Mouse (Mus musculus): Measurements from ENCODE around the gene Dazap2. TPM values are rescaled to one million over a fixed set of nuclear protein-coding genes. Genes with fewer than 3 reads are reported as not detected.
"Not testable (repeated sequence)": the region's sequence is repeated elsewhere in the genome, so short reads cannot be mapped to it uniquely, and the experiment has no call there.

Gene Dazap2
- polyA plus RNA-seq, 1 experiment from 2014 or later = 254 TPM

GRCm38 (mm10) chr15:100621671-100622070, 6.5 kb downstream of the Dazap2 start:
- not testable (repeated sequence) for H3K27me3 ChIP-seq (ENCODE audit: control insufficient read depth, insufficient read depth, low read length); H3K4me2 ChIP-seq (ENCODE audit: low read length); H3K4me1 ChIP-seq (ENCODE audit: control insufficient read depth in 2 of 2, insufficient read depth in 2 of 2, low read length in 2 of 2); H3K4me3 ChIP-seq (ENCODE audit: control insufficient read depth in 1 of 2, insufficient read depth in 1 of 2, low read depth in 1 of 2, low read length in 2 of 2); H3K9me3 ChIP-seq (ENCODE audit: control insufficient read depth, low read length); H3K9ac ChIP-seq (ENCODE audit: low read length); H3K27ac ChIP-seq (replicated peaks in 1 of 2; ENCODE audit: control insufficient read depth in 1 of 2, insufficient read depth in 1 of 2, low read depth in 2 of 2, low read length in 2 of 2); ATAC-seq (ENCODE audit: insufficient number of reproducible peaks, insufficient read depth, low FRiP score, low read depth)
- peaks cover 46% of the 10 kb centered on the region for H3K36me3 ChIP-seq (ENCODE audit: control insufficient read depth, insufficient read depth, low read length)
- 42% methylated on average over 9 of the region's 9 CpGs for WGBS

GRCm38 (mm10) chr15:100622164-100622563, 7.0 kb downstream of the Dazap2 start:
- WGBS = 75% methylated on average over 7 of the region's 7 CpGs
- H3K27ac ChIP-seq (replicated peaks in 1 of 2; ENCODE audit: control insufficient read depth in 1 of 2, insufficient read depth in 1 of 2, low read depth in 2 of 2, low read length in 2 of 2) = no peak overlapping the region

GRCm38 (mm10) chr15:100623754-100624153, 8.6 kb downstream of the Dazap2 start:
- Histone ChIP-seq H3K4me3 (ENCODE audit: control insufficient read depth in 1 of 2, insufficient read depth in 1 of 2, low read depth in 1 of 2, low read length in 2 of 2) (no peak overlapping the region), H3K4me1 (ENCODE audit: control insufficient read depth in 2 of 2, insufficient read depth in 2 of 2, low read length in 2 of 2) (peaks cover 9 to 10% of the 10 kb centered on the region in 2 experiments), H3K27ac (replicated peaks in 1 of 2; ENCODE audit: control insufficient read depth in 1 of 2, insufficient read depth in 1 of 2, low read depth in 2 of 2, low read length in 2 of 2) (no peak overlapping the region), H3K4me2 (ENCODE audit: low read length) (no peak overlapping the region), H3K9me3 (ENCODE audit: control insufficient read depth, low read length) (no peaks in the 10 kb centered on the region), H3K27me3 (ENCODE audit: control insufficient read depth, insufficient read depth, low read length) (no peaks in the 10 kb centered on the region), H3K9ac (ENCODE audit: low read length) (no peak overlapping the region), H3K36me3 (ENCODE audit: control insufficient read depth, insufficient read depth, low read length) (peaks cover 28% of the 10 kb centered on the region)
- no peak for ATAC-seq (ENCODE audit: insufficient number of reproducible peaks, insufficient read depth, low FRiP score, low read depth)
- WGBS = 86% methylated on average over 9 of the region's 9 CpGs

More at GRCm38 (mm10) chr15:100622164-100622563, 7.0 kb downstream of the Dazap2 start:
- Histone ChIP-seq H3K9ac (ENCODE audit: low read length) (no peak overlapping the region), H3K9me3 (ENCODE audit: control insufficient read depth, low read length) (no peaks in the 10 kb centered on the region), H3K27me3 (ENCODE audit: control insufficient read depth, insufficient read depth, low read length) (no peaks in the 10 kb centered on the region), H3K4me2 (ENCODE audit: low read length) (no peak overlapping the region), H3K4me1 (ENCODE audit: control insufficient read depth in 2 of 2, insufficient read depth in 2 of 2, low read length in 2 of 2) (peaks cover 0 to 2% of the 10 kb centered on the region in 2 experiments; a peak in 2 of 4 replicates), H3K36me3 (ENCODE audit: control insufficient read depth, insufficient read depth, low read length) (peaks cover 44% of the 10 kb centered on the region), H3K4me3 (ENCODE audit: control insufficient read depth in 1 of 2, insufficient read depth in 1 of 2, low read depth in 1 of 2, low read length in 2 of 2) (no peak overlapping the region)
- peak; percentile 31; the same call in 1 of the 2 replicates for ATAC-seq (ENCODE audit: insufficient number of reproducible peaks, insufficient read depth, low FRiP score, low read depth)

- Histone ChIP-seq H3K36me3 (ENCODE audit: control insufficient read depth, insufficient read depth, low read length) (peaks cover 21% of the 10 kb centered on the region), H3K9ac (ENCODE audit: low read length) (no peak overlapping the region), H3K27ac (replicated peaks in 1 of 2; ENCODE audit: control insufficient read depth in 1 of 2, insufficient read depth in 1 of 2, low read depth in 2 of 2, low read length in 2 of 2) (no peak overlapping the region), H3K9me3 (ENCODE audit: control insufficient read depth, low read length) (no peaks in the 10 kb centered on the region), H3K4me1 (ENCODE audit: control insufficient read depth in 2 of 2, insufficient read depth in 2 of 2, low read length in 2 of 2) (peaks cover 9 to 10% of the 10 kb centered on the region in 2 experiments), H3K4me3 (ENCODE audit: control insufficient read depth in 1 of 2, insufficient read depth in 1 of 2, low read depth in 1 of 2, low read length in 2 of 2) (no peak overlapping the region), H3K27me3 (ENCODE audit: control insufficient read depth, insufficient read depth, low read length) (no peaks in the 10 kb centered on the region), H3K4me2 (ENCODE audit: low read length) (no peak overlapping the region)
- WGBS = 78% methylated on average over 3 of the region's 3 CpGs
- ATAC-seq (ENCODE audit: insufficient number of reproducible peaks, insufficient read depth, low FRiP score, low read depth) = no peak
Observed at GRCm38 (mm10) chr15:100624435-100624834, 9.3 kb downstream of the Dazap2 start.

- ATAC-seq (ENCODE audit: insufficient number of reproducible peaks, insufficient read depth, low FRiP score, low read depth) = no peak
- Histone ChIP-seq H3K4me1 (ENCODE audit: control insufficient read depth in 2 of 2, insufficient read depth in 2 of 2, low read length in 2 of 2) (peaks cover 7 to 10% of the 10 kb centered on the region in 2 experiments; a peak in 3 of 4 replicates), H3K9me3 (ENCODE audit: control insufficient read depth, low read length) (no peaks in the 10 kb centered on the region), H3K4me2 (ENCODE audit: low read length) (no peak overlapping the region), H3K9ac (ENCODE audit: low read length) (no peak overlapping the region), H3K27ac (replicated peaks in 1 of 2; ENCODE audit: control insufficient read depth in 1 of 2, insufficient read depth in 1 of 2, low read depth in 2 of 2, low read length in 2 of 2) (peak overlapping the region; percentile 14 to 27; a peak in 2 of 4 replicates), H3K4me3 (ENCODE audit: control insufficient read depth in 1 of 2, insufficient read depth in 1 of 2, low read depth in 1 of 2, low read length in 2 of 2) (no peak overlapping the region), H3K27me3 (ENCODE audit: control insufficient read depth, insufficient read depth, low read length) (no peaks in the 10 kb centered on the region), H3K36me3 (ENCODE audit: control insufficient read depth, insufficient read depth, low read length) (no peaks in the 10 kb centered on the region)
- 24% methylated on average over 10 of the region's 10 CpGs for WGBS
Observed at GRCm38 (mm10) chr15:100627287-100627686, 12.1 kb downstream of the Dazap2 start.

GRCm38 (mm10) chr15:100627774-100628370, 12.7 kb downstream of the Dazap2 start:
- peak overlapping the region; percentile 14 to 27; a peak in 2 of 4 replicates for H3K27ac ChIP-seq (replicated peaks in 1 of 2; ENCODE audit: control insufficient read depth in 1 of 2, insufficient read depth in 1 of 2, low read depth in 2 of 2, low read length in 2 of 2)
- H3K4me2 ChIP-seq (ENCODE audit: low read length) = no peak overlapping the region
- H3K4me3 ChIP-seq (ENCODE audit: control insufficient read depth in 1 of 2, insufficient read depth in 1 of 2, low read depth in 1 of 2, low read length in 2 of 2) = no peak overlapping the region
- no peaks in the 10 kb centered on the region for H3K36me3 ChIP-seq (ENCODE audit: control insufficient read depth, insufficient read depth, low read length)
- WGBS = 7% methylated on average over 11 of the region's 11 CpGs
- no peaks in the 10 kb centered on the region for H3K9me3 ChIP-seq (ENCODE audit: control insufficient read depth, low read length)
- peaks cover 10% of the 10 kb centered on the region in 2 experiments; a peak in 3 of 4 replicates for H3K4me1 ChIP-seq (ENCODE audit: control insufficient read depth in 2 of 2, insufficient read depth in 2 of 2, low read length in 2 of 2)
- no peak for ATAC-seq (ENCODE audit: insufficient number of reproducible peaks, insufficient read depth, low FRiP score, low read depth)
- H3K27me3 ChIP-seq (ENCODE audit: control insufficient read depth, insufficient read depth, low read length) = no peaks in the 10 kb centered on the region
- H3K9ac ChIP-seq (ENCODE audit: low read length) = 0 out of 2 replicates have a peak overlapping the region, but pooled peaks have one; percentile 23

- H3K27me3 ChIP-seq (ENCODE audit: control insufficient read depth, insufficient read depth, low read length) = no peaks in the 10 kb centered on the region
- peaks cover 10% of the 10 kb centered on the region in 2 experiments; a peak in 3 of 4 replicates for H3K4me1 ChIP-seq (ENCODE audit: control insufficient read depth in 2 of 2, insufficient read depth in 2 of 2, low read length in 2 of 2)
- no peaks in the 10 kb centered on the region for H3K9me3 ChIP-seq (ENCODE audit: control insufficient read depth, low read length)
- H3K27ac ChIP-seq (replicated peaks in 1 of 2; ENCODE audit: control insufficient read depth in 1 of 2, insufficient read depth in 1 of 2, low read depth in 2 of 2, low read length in 2 of 2) = 0 out of 4 replicates have a peak overlapping the region, but pooled peaks of 1 of the 2 experiments have one; percentile 28
- no peaks in the 10 kb centered on the region for H3K36me3 ChIP-seq (ENCODE audit: control insufficient read depth, insufficient read depth, low read length)
- H3K9ac ChIP-seq (ENCODE audit: low read length) = no peak overlapping the region
- ATAC-seq (ENCODE audit: insufficient number of reproducible peaks, insufficient read depth, low FRiP score, low read depth) = no peak
- no peak overlapping the region for H3K4me2 ChIP-seq (ENCODE audit: low read length)
- no peak overlapping the region for H3K4me3 ChIP-seq (ENCODE audit: control insufficient read depth in 1 of 2, insufficient read depth in 1 of 2, low read depth in 1 of 2, low read length in 2 of 2)
- 49% methylated on average over 7 of the region's 7 CpGs for WGBS
Observed at GRCm38 (mm10) chr15:100628797-100629196, 13.6 kb downstream of the Dazap2 start.

Data from heart, embryonic 14.5 days (tissue).